Mouse (Mus musculus) 3T3-L1 (cell line): ENCODE measurements around the gene Kif21a.

ENCODE experiments used
- DNase-seq: peaks from one replicate; pipeline ENCODE4 v3.0.0-alpha.2; 2015; ENCODE audit warnings: low read depth, low spot score

The Kif21a gene

GRCm38 (mm10) chr15:91018161-91018860 lies 31.4 kb downstream of the Kif21a start:
- no peak for DNase-seq

- DNase-seq: no peak
These were observed 32.2 kb downstream of the Kif21a start for GRCm38 (mm10) chr15:91017261-91018160.

GRCm38 (mm10) chr15:91016366-91016765 lies 33.4 kb downstream of the Kif21a start:
- no peak for DNase-seq

GRCm38 (mm10) chr15:91012793-91013580 lies 36.8 kb downstream of the Kif21a start:
- no peak for DNase-seq

- DNase-seq: no peak
These were observed 39.5 kb downstream of the Kif21a start for GRCm38 (mm10) chr15:91010218-91010617.

GRCm38 (mm10) chr15:91007123-91007830 lies 42.5 kb downstream of the Kif21a start:
- DNase-seq: no peak

- DNase-seq: no peak
These were observed 45.0 kb downstream of the Kif21a start for GRCm38 (mm10) chr15:91004726-91005125.

GRCm38 (mm10) chr15:91001037-91001616 lies 48.6 kb downstream of the Kif21a start:
- DNase-seq: no peak

- DNase-seq: no peak
These were observed 49.3 kb downstream of the Kif21a start for GRCm38 (mm10) chr15:91000280-91001036.

GRCm38 (mm10) chr15:90992871-90993270 lies 56.9 kb downstream of the Kif21a start:
- DNase-seq: peak; percentile 78

GRCm38 (mm10) chr15:90992388-90992787 lies 57.4 kb downstream of the Kif21a start:
- DNase-seq: peak; percentile 96

- DNase-seq: peak; percentile 87
These were observed 57.9 kb downstream of the Kif21a start for GRCm38 (mm10) chr15:90991843-90992242.

GRCm38 (mm10) chr15:90987714-90988250 lies 62.0 kb downstream of the Kif21a start:
- no peak for DNase-seq

GRCm38 (mm10) chr15:90975914-90976313 lies 73.8 kb downstream of the Kif21a start:
- no peak for DNase-seq

GRCm38 (mm10) chr15:90971914-90972767 lies 77.6 kb downstream of the Kif21a start:
- DNase-seq: no peak

GRCm38 (mm10) chr15:90963320-90963719 lies 86.4 kb downstream of the Kif21a start:
- DNase-seq: no peak

- no peak for DNase-seq
These were observed 87.2 kb downstream of the Kif21a start for GRCm38 (mm10) chr15:90962548-90962947.

GRCm38 (mm10) chr15:90960831-90961554 lies 88.8 kb downstream of the Kif21a start:
- no peak for DNase-seq
